Mouse (Mus musculus): ENCODE measurements around the gene Kri1. TPM values are rescaled to one million over a fixed set of nuclear protein-coding genes. Genes with fewer than 3 reads are reported as not detected.

Gene Kri1
- polyA plus RNA-seq, 1 experiment from 2014 or later: 16.3 TPM

GRCm38 (mm10) chr9:21319503-21319902 is 31.7 kb upstream of the Kri1 start:
- ATAC-seq (ENCODE audit: low FRiP score) (no peak), DNase-seq (ENCODE audit: low spot score, missing footprints) (no peak)
- H3K27me3 ChIP-seq (ENCODE audit: control insufficient read depth, insufficient read depth, low read length): no peaks in the 10 kb centered on the region
- peaks cover 11% of the 10 kb centered on the region for H3K4me1 ChIP-seq (ENCODE audit: control insufficient read depth, insufficient read depth, low read length)
- no peak overlapping the region for H3K27ac ChIP-seq (ENCODE audit: low read depth, low read length)
- H3K4me3 ChIP-seq (ENCODE audit: low read depth, low read length): no peak overlapping the region
- no peaks in the 10 kb centered on the region for H3K9me3 ChIP-seq (ENCODE audit: control insufficient read depth, low read length)
- no peaks in the 10 kb centered on the region; the same call in 1 of the 2 replicates for H3K36me3 ChIP-seq (ENCODE audit: control insufficient read depth, insufficient read depth, low read length)
- H3K4me2 ChIP-seq: no peak overlapping the region
- no peak overlapping the region for H3K9ac ChIP-seq (ENCODE audit: low read length)
- 91% methylated on average over 4 of the region's 4 CpGs for WGBS

GRCm38 (mm10) chr9:21318792-21319191 is 31.0 kb upstream of the Kri1 start:
- Histone ChIP-seq H3K9ac (ENCODE audit: low read length) (no peak overlapping the region), H3K27me3 (ENCODE audit: control insufficient read depth, insufficient read depth, low read length) (no peaks in the 10 kb centered on the region), H3K9me3 (ENCODE audit: control insufficient read depth, low read length) (no peaks in the 10 kb centered on the region), H3K4me3 (ENCODE audit: low read depth, low read length) (no peak overlapping the region), H3K27ac (ENCODE audit: low read depth, low read length) (no peak overlapping the region), H3K36me3 (ENCODE audit: control insufficient read depth, insufficient read depth, low read length) (no peaks in the 10 kb centered on the region), H3K4me2 (no peak overlapping the region), H3K4me1 (ENCODE audit: control insufficient read depth, insufficient read depth, low read length) (peaks cover 11% of the 10 kb centered on the region)
- 91% methylated on average over 6 of the region's 6 CpGs for WGBS
- no peak for ATAC-seq (ENCODE audit: low FRiP score)
- no peak for DNase-seq (ENCODE audit: low spot score, missing footprints)

- no peaks in the 10 kb centered on the region for H3K9me3 ChIP-seq (ENCODE audit: control insufficient read depth, low read length)
- 81% methylated on average over 7 of the region's 7 CpGs for WGBS
These were observed 28.9 kb upstream of the Kri1 start for GRCm38 (mm10) chr9:21316696-21317095.

GRCm38 (mm10) chr9:21315421-21315820 is 27.7 kb upstream of the Kri1 start:
- DNase-seq (ENCODE audit: low spot score, missing footprints) (no peak), ATAC-seq (ENCODE audit: low FRiP score) (no peak)
- Histone ChIP-seq H3K4me2 (no peak overlapping the region), H3K36me3 (ENCODE audit: control insufficient read depth, insufficient read depth, low read length) (no peaks in the 10 kb centered on the region), H3K9me3 (ENCODE audit: control insufficient read depth, low read length) (no peaks in the 10 kb centered on the region), H3K9ac (ENCODE audit: low read length) (no peak overlapping the region), H3K4me1 (ENCODE audit: control insufficient read depth, insufficient read depth, low read length) (peaks cover 3% of the 10 kb centered on the region; the same call in 1 of the 2 replicates), H3K4me3 (ENCODE audit: low read depth, low read length) (no peak overlapping the region), H3K27me3 (ENCODE audit: control insufficient read depth, insufficient read depth, low read length) (peaks cover 15% of the 10 kb centered on the region), H3K27ac (ENCODE audit: low read depth, low read length) (no peak overlapping the region)
- WGBS: 70% methylated on average over 5 of the region's 5 CpGs

More at GRCm38 (mm10) chr9:21316696-21317095, 28.9 kb upstream of the Kri1 start:
- Histone ChIP-seq H3K36me3 (ENCODE audit: control insufficient read depth, insufficient read depth, low read length) (no peaks in the 10 kb centered on the region), H3K9ac (ENCODE audit: low read length) (no peak overlapping the region), H3K4me2 (no peak overlapping the region), H3K4me1 (ENCODE audit: control insufficient read depth, insufficient read depth, low read length) (peaks cover 10% of the 10 kb centered on the region), H3K27me3 (ENCODE audit: control insufficient read depth, insufficient read depth, low read length) (peaks cover 11% of the 10 kb centered on the region), H3K4me3 (ENCODE audit: low read depth, low read length) (no peak overlapping the region), H3K27ac (ENCODE audit: low read depth, low read length) (no peak overlapping the region)
- DNase-seq (ENCODE audit: low spot score, missing footprints) (no peak), ATAC-seq (ENCODE audit: low FRiP score) (no peak)

GRCm38 (mm10) chr9:21314367-21315140 is 26.8 kb upstream of the Kri1 start:
- Histone ChIP-seq H3K4me1 (ENCODE audit: control insufficient read depth, insufficient read depth, low read length) (no peaks in the 10 kb centered on the region), H3K9ac (ENCODE audit: low read length) (no peak overlapping the region), H3K27me3 (ENCODE audit: control insufficient read depth, insufficient read depth, low read length) (peaks cover 15% of the 10 kb centered on the region), H3K4me2 (no peak overlapping the region), H3K36me3 (ENCODE audit: control insufficient read depth, insufficient read depth, low read length) (no peaks in the 10 kb centered on the region), H3K4me3 (ENCODE audit: low read depth, low read length) (no peak overlapping the region), H3K27ac (ENCODE audit: low read depth, low read length) (no peak overlapping the region), H3K9me3 (ENCODE audit: control insufficient read depth, low read length) (no peaks in the 10 kb centered on the region)
- DNase-seq (ENCODE audit: low spot score, missing footprints) (no peak), ATAC-seq (ENCODE audit: low FRiP score) (no peak)
- WGBS: 91% methylated on average over 9 of the region's 9 CpGs

GRCm38 (mm10) chr9:21313394-21313793 is 25.6 kb upstream of the Kri1 start:
- no peak overlapping the region for H3K9ac ChIP-seq (ENCODE audit: low read length)

GRCm38 (mm10) chr9:21312134-21312533 is 24.4 kb upstream of the Kri1 start, which contains the start of gene Ap1m2:
TSS of gene Ap1m2 (minus strand) at chr9:21312337.
- Histone ChIP-seq H3K4me1 (ENCODE audit: control insufficient read depth, insufficient read depth, low read length) (no peaks in the 10 kb centered on the region), H3K36me3 (ENCODE audit: control insufficient read depth, insufficient read depth, low read length) (no peaks in the 10 kb centered on the region), H3K4me2 (no peak within 1 kb of the TSS), H3K27ac (ENCODE audit: low read depth, low read length) (no peak within 1 kb of the TSS), H3K9me3 (ENCODE audit: control insufficient read depth, low read length) (no peaks in the 10 kb centered on the region), H3K4me3 (ENCODE audit: low read depth, low read length) (no peak within 1 kb of the TSS), H3K27me3 (ENCODE audit: control insufficient read depth, insufficient read depth, low read length) (peaks cover 15% of the 10 kb centered on the region), H3K9ac (ENCODE audit: low read length) (no peak within 1 kb of the TSS)
- DNase-seq (ENCODE audit: low spot score, missing footprints): no peak
- ATAC-seq (ENCODE audit: low FRiP score): no peak
- 11% methylated on average over 31 of the region's 35 CpGs for WGBS

More at GRCm38 (mm10) chr9:21313394-21313793, 25.6 kb upstream of the Kri1 start:
- DNase-seq (ENCODE audit: low spot score, missing footprints) (peak; percentile 99), ATAC-seq (ENCODE audit: low FRiP score) (peak; percentile 85)
- no peaks in the 10 kb centered on the region for H3K9me3 ChIP-seq (ENCODE audit: control insufficient read depth, low read length)
- H3K36me3 ChIP-seq (ENCODE audit: control insufficient read depth, insufficient read depth, low read length): no peaks in the 10 kb centered on the region
- no peak overlapping the region for H3K27ac ChIP-seq (ENCODE audit: low read depth, low read length)
- peaks cover 15% of the 10 kb centered on the region for H3K27me3 ChIP-seq (ENCODE audit: control insufficient read depth, insufficient read depth, low read length)
- H3K4me2 ChIP-seq: no peak overlapping the region
- no peak overlapping the region for H3K4me3 ChIP-seq (ENCODE audit: low read depth, low read length)
- WGBS: 9% methylated on average over 11 of the region's 11 CpGs
- no peaks in the 10 kb centered on the region for H3K4me1 ChIP-seq (ENCODE audit: control insufficient read depth, insufficient read depth, low read length)

- Histone ChIP-seq H3K27ac (ENCODE audit: low read depth, low read length) (no peak overlapping the region), H3K4me2 (no peak overlapping the region), H3K4me3 (ENCODE audit: low read depth, low read length) (no peak overlapping the region), H3K36me3 (ENCODE audit: control insufficient read depth, insufficient read depth, low read length) (no peaks in the 10 kb centered on the region), H3K9me3 (ENCODE audit: control insufficient read depth, low read length) (no peaks in the 10 kb centered on the region), H3K9ac (ENCODE audit: low read length) (no peak overlapping the region), H3K27me3 (ENCODE audit: control insufficient read depth, insufficient read depth, low read length) (peaks cover 15% of the 10 kb centered on the region), H3K4me1 (ENCODE audit: control insufficient read depth, insufficient read depth, low read length) (no peaks in the 10 kb centered on the region)
- no peak for ATAC-seq (ENCODE audit: low FRiP score)
- no peak for DNase-seq (ENCODE audit: low spot score, missing footprints)
- WGBS: 28% methylated on average over 7 of the region's 7 CpGs
These were observed 23.9 kb upstream of the Kri1 start for GRCm38 (mm10) chr9:21311695-21312094.

GRCm38 (mm10) chr9:21309150-21309741 is 21.5 kb upstream of the Kri1 start:
- WGBS: 76% methylated on average over 15 of the region's 15 CpGs
- DNase-seq (ENCODE audit: low spot score, missing footprints) (no peak), ATAC-seq (ENCODE audit: low FRiP score) (no peak)

More at GRCm38 (mm10) chr9:21309150-21309741, 21.5 kb upstream of the Kri1 start:
- Histone ChIP-seq H3K27me3 (ENCODE audit: control insufficient read depth, insufficient read depth, low read length) (peaks cover 15% of the 10 kb centered on the region), H3K27ac (ENCODE audit: low read depth, low read length) (no peak overlapping the region), H3K4me2 (no peak overlapping the region), H3K4me3 (ENCODE audit: low read depth, low read length) (no peak overlapping the region), H3K9me3 (ENCODE audit: control insufficient read depth, low read length) (no peaks in the 10 kb centered on the region), H3K36me3 (ENCODE audit: control insufficient read depth, insufficient read depth, low read length) (no peaks in the 10 kb centered on the region), H3K9ac (ENCODE audit: low read length) (no peak overlapping the region), H3K4me1 (ENCODE audit: control insufficient read depth, insufficient read depth, low read length) (no peaks in the 10 kb centered on the region)
